Mouse (Mus musculus): Measurements from ENCODE around the gene Gpsm2.
"Not testable (repeated sequence)": the region's sequence is repeated elsewhere in the genome, so short reads cannot be mapped to it uniquely, and the experiment has no call there.

Gene Gpsm2

GRCm38 (mm10) chr3:108727344-108727743 is 5.2 kb upstream of the Gpsm2 start:
- DNase-seq (ENCODE audit: low spot score in 2 of 2), result no peak

- DNase-seq (ENCODE audit: low spot score in 2 of 2), result no peak
These were observed 4.3 kb upstream of the Gpsm2 start for GRCm38 (mm10) chr3:108726413-108726812.

GRCm38 (mm10) chr3:108721076-108721991 is 775 bp downstream of the Gpsm2 start:
- DNase-seq (ENCODE audit: low spot score in 2 of 2), result peak; percentile 24 to 49

- DNase-seq (ENCODE audit: low spot score in 2 of 2), result no peak
These were observed 2.3 kb downstream of the Gpsm2 start for GRCm38 (mm10) chr3:108719761-108720160.

GRCm38 (mm10) chr3:108719357-108719756 is 2.8 kb downstream of the Gpsm2 start:
- DNase-seq (ENCODE audit: low spot score in 2 of 2), result no peak

GRCm38 (mm10) chr3:108717896-108718502 is 4.1 kb downstream of the Gpsm2 start:
- no peak for DNase-seq (ENCODE audit: low spot score in 2 of 2)

- DNase-seq (ENCODE audit: low spot score in 2 of 2), result no peak
These were observed 7.3 kb downstream of the Gpsm2 start for GRCm38 (mm10) chr3:108714837-108715236.

- DNase-seq (ENCODE audit: low spot score in 2 of 2), result no peak
These were observed 8.9 kb downstream of the Gpsm2 start for GRCm38 (mm10) chr3:108713065-108713675.

GRCm38 (mm10) chr3:108711296-108711695 is 10.8 kb downstream of the Gpsm2 start:
- DNase-seq (ENCODE audit: low spot score in 2 of 2), result no peak

GRCm38 (mm10) chr3:108702789-108703188 is 19.3 kb downstream of the Gpsm2 start:
- no peak for DNase-seq (ENCODE audit: low spot score in 2 of 2)

- DNase-seq (ENCODE audit: low spot score in 2 of 2), result no peak
These were observed 20.9 kb downstream of the Gpsm2 start for GRCm38 (mm10) chr3:108701256-108701655.

GRCm38 (mm10) chr3:108699786-108700185 is 22.3 kb downstream of the Gpsm2 start:
- no peak for DNase-seq (ENCODE audit: low spot score in 2 of 2)

- DNase-seq (ENCODE audit: low spot score in 2 of 2), result no peak
These were observed 23.4 kb downstream of the Gpsm2 start for GRCm38 (mm10) chr3:108698662-108699061.

- DNase-seq (ENCODE audit: low spot score in 2 of 2), result no peak
These were observed 27.8 kb downstream of the Gpsm2 start for GRCm38 (mm10) chr3:108694321-108694720.

- DNase-seq (ENCODE audit: low spot score in 2 of 2), result no peak
These were observed 32.1 kb downstream of the Gpsm2 start for GRCm38 (mm10) chr3:108689979-108690378.

- no peak for DNase-seq (ENCODE audit: low spot score in 2 of 2)
These were observed 32.7 kb downstream of the Gpsm2 start for GRCm38 (mm10) chr3:108689446-108689845.

- no peak for DNase-seq (ENCODE audit: low spot score in 2 of 2)
These were observed 33.1 kb downstream of the Gpsm2 start for GRCm38 (mm10) chr3:108689015-108689441.

- no peak for DNase-seq (ENCODE audit: low spot score in 2 of 2)
These were observed 36.4 kb downstream of the Gpsm2 start for GRCm38 (mm10) chr3:108685701-108686100.

- not testable (repeated sequence) for DNase-seq (ENCODE audit: low spot score in 2 of 2)
These were observed 38.5 kb downstream of the Gpsm2 start for GRCm38 (mm10) chr3:108683597-108683996.

- no peak for DNase-seq (ENCODE audit: low spot score in 2 of 2)
These were observed 41.1 kb downstream of the Gpsm2 start for GRCm38 (mm10) chr3:108681004-108681403.

GRCm38 (mm10) chr3:108676616-108677015 is 45.5 kb downstream of the Gpsm2 start:
- DNase-seq (ENCODE audit: low spot score in 2 of 2), result no peak

GRCm38 (mm10) chr3:108660941-108661340 is 61.2 kb downstream of the Gpsm2 start:
- DNase-seq (ENCODE audit: low spot score in 2 of 2), result no peak

GRCm38 (mm10) chr3:108658612-108659011 is 63.5 kb downstream of the Gpsm2 start:
- DNase-seq (ENCODE audit: low spot score in 2 of 2), result no peak

Data from frontal cortex, postnatal 14 days (tissue).